Mouse (Mus musculus) layer of hippocampus, postnatal 14 days (tissue): Measurements from ENCODE around the gene Rrh. TPM values are rescaled to one million over a fixed set of nuclear protein-coding genes. Genes with fewer than 3 reads are reported as not detected.

Experiments
- DNase-seq, 2 experiments: peaks; one replicate each; pipeline ENCODE4 v3.0.0; 2021 to 2022; ENCODE audit warnings: low spot score in 2 of 2, mixed read lengths in 1 of 2
- long read RNA-seq, 2 experiments: library from polyadenylated mRNA; stranded (forward); transcript quantifications; one replicate each; pipeline ENCODE4 v2.0.0; 2021
- total RNA-seq, 2 experiments: library from RNA; stranded (reverse); gene quantifications; 2 replicates each; pipeline ENCODE4 v1.2.3; 2021

Rrh gene
- under 1 TPM; 0.62 to 0.93 TPM for total RNA-seq
- long read RNA-seq, experiment 1 = 0 reads
- long read RNA-seq, experiment 2 = 0 reads

DNA sequence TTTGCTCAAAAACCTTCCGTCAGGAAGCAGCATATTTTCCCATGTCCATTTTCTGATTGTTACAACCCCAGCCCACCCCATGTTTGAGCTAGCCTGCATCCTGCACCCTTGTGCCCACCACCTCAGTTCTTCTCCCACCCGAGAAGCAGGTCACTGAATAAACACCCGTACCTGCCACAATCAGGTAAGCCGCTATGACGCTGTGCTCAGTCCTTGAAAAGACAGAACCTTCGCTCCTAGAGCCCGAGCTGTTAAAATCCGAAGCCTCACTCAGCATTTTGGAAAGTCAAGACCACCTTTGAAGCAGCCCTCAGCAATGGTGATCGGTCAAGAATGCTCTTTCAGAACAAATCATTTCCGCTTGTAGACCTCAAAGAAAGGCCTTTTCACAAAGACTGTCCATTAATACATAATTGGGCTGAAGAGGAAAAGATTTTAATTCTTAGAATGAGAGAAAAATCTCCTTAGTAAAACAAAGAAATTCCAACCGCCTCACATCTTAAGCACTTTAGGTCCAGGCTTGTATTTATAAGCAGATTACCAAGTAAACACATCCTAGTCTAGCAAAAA, at the start of gene Rrh:
Gene Rrh (minus strand): TSS at position 382 of the 570 bp plus-strand sequence.
- DNase-seq = no peak

DNA sequence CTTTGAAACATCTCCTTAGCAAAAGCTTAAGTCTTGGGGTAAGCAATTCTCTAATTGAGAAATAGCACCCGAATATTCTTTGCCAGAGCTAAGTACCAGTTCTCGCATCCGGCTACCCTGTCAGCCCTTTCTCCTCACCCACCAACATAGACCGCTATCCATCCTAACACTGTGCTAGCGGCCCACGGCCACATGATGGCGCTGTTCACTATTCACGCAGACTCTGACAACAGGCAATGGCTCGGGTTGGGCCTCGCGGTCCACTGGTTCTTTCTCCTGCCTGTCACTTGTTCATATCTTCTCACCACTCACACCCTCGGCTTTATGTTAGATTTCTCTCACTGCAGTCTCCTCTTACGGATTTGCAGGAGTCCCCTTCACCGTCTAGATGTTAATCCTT, 41.3 kb upstream of the Rrh start:
- peak; percentile 16 to 34 for DNase-seq

DNA sequence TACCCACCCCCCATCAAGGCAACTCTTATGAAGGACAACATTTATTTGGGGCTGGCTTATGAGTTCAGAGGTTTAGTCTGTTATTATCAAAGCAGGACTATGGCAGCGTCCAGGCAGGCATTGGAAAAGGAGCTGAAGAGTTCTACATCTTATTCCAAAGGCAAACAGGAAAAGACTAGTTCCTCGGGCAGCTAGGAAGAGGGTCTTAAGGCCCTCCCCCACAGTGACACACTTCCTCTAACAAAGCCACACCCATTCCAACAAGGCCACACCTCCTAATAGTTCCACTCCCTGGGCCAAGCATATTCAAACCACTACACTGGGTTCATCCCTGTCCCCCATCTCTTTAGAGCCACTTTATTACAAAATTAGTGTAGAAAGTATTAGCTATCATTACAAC, 40.2 kb upstream of the Rrh start:
- no peak for DNase-seq

DNA sequence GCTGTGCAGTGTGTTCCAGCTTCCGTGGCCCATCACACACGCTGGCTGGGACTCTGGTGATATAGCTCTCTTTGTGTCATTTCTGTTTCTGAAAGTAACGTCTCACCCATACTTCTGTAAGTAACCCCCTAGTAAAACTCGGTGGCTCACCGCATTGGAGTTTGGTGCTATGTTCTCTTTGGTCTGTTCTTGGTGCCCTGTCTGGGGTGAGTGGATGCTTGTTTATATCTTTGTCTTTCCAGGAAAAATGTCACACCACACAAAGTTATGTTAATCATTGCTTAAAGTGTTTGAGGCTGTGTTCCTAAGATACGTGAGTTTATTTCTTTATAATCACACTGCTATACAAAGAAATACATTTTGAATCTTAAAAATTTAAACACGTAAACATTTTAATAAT, 24.5 kb upstream of the Rrh start:
- DNase-seq = no peak

DNA sequence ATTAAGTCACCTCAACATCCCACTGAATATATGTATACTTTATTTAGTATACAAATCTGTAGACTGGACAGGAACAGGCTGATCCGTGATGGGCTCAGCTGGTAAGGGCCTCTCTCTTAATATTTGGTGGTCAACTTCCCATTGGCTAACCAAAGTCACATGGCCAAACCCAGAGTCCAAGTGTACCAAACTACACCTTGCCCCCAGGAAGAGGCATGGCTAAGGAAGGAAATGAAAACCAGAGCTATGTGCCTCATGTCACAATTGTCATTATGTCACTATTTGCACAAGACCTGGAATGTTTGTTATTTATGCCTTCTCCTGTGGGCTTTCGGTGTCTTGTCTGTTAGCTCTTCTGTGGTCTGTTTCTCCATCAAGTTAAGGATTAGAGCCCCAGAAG, 23.5 kb upstream of the Rrh start:
- DNase-seq = no peak

DNA sequence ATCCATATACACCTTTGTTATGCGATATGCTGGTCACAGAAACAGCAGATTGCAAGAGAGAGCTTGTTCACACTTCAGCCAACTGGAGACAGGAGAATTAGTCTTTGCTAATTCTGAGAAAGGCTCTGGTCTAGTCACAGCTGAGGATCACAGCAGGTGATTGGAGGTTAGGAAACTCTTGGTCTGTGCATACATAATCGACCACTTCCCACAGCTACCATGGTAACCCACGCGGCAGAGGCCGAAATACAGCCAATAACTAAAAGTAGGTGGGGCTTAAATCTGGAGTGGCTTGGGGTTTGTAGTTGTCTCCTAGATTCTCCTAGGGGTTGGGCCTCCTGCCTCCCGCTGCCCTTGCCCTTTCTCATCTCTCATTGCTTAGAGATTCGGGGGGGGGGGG, 15.6 kb upstream of the Rrh start:
- DNase-seq = no peak

DNA sequence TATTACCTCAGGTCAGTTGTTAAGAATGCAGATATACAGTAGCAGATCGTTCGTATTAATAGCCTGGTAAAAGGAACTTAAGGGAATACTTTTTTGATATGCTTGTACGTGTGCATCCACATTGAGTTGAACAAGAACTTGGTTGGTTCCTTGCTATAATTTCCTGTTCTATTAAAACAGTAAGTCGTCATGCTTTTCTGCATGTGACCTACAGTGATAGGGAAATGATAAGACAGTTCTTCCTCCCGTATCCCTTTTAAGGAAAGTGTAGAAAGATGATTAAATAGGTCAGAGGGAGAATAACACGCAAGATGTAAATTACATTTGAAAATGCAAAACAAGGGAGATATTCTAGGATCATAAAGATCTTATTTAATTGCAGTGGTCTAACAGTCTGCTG, 14.6 kb upstream of the Rrh start:
- no peak for DNase-seq

DNA sequence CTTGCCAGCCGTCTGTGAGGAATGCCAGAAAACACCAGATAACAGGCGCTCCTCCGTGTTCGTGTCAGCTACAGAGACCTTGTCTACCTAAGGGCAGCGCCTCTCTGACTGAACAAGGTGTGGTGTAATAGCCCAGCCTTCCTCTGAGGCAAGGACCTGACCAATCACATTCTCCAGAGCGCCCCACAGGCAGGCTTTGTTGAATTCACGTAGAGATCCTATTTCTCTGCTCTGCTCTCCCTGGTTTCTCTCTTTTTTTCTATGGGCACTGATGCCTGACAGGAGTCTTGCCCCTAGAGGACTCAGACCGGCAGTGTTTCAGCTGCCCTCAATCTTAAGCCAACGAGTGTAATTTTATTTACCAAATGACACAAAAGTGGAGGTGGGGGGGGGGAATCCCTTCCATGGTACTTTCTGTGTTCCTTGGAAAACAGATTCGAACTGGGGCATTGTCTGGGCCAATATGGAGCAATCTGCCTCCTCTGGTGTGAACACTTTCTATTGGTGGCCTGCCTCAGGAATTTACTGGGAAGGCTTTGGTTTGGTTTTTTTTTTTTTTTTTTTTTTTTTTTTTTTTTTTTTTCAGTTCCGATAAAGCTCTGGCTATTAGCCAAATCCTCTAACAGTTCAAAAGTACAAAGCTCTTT, 13.8 kb upstream of the Rrh start:
- DNase-seq = no peak

DNA sequence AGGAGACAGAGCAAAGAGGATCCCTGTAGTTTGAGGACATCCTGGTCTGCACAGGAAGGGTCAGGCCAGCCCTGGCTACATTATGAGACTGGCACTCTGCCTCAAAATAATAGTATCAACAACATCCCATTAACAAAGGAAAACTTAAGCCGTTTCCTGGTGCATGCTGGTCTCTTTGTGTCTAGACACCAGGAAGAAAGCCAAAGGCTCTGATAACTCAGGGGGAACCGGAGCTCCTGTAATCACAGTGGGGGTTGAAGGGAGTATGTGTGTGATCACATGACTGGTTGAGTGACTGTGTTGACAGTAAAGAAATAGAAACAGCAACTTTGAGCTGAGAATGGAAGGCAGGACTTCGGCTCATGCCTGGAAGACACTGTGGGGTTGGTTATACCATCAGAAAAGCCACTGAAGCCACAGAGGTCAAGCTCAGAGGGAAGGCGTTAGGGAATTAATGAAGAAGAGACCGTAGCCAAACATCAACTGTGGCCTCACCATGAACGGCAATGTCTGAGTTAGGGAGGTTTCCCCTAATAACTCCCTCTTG, 13.1 kb upstream of the Rrh start, which contains the start of gene Cfi:
Gene Cfi (plus strand): TSS at position 497 of the 547 bp plus-strand sequence.
- no peak for DNase-seq

DNA sequence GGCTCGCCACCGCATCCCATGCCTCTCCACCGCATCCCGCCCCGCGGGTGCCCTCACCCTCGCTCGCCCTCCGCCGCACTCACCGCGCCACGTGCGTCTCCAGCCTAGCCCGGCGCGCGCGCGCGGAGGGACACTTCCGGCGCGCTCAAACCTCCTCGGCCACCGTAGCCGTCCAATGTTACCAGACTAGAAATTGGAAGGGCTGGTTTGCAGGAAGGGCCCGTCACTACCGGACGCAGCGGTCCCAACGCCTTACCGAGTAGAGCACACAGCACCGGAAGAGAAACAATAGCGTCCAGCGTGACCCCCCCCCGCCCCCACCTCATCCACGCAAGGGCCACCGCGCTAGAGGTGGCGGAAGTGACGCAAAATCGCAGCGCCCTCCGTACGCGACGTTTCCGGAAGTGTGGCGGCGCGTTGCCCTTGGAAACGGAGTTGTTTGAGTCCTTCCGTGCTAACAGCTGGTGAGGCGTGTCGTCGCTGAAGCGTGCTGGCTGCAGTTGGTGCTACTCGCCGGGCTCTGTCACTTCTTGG, 8.7 kb upstream of the Rrh start, which contains the start of gene Gar1:
Gene Gar1 (minus strand): TSS at position 362 of the 534 bp plus-strand sequence.
- DNase-seq = peak; percentile 96 to 97

DNA sequence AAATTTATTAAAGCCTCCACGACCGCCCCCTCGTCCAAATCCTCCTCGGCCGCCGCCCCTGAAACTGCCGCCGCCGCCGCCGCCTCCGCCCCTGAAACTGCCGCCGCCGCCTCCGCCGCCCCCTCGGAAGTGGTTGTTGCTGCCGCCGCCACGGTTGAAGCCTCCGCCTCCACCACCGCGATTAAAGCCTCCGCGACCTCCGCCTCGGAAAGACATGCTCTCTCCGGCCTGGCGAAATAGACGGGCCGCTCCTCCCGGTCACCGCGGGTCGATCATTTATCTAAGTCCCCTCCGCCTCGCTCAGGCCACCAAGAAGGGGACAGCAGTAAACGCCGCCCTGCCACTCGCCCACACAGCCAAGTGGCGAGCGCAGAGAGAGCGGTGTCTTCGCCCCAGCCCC, 8.2 kb upstream of the Rrh start:
- DNase-seq = no peak

DNA sequence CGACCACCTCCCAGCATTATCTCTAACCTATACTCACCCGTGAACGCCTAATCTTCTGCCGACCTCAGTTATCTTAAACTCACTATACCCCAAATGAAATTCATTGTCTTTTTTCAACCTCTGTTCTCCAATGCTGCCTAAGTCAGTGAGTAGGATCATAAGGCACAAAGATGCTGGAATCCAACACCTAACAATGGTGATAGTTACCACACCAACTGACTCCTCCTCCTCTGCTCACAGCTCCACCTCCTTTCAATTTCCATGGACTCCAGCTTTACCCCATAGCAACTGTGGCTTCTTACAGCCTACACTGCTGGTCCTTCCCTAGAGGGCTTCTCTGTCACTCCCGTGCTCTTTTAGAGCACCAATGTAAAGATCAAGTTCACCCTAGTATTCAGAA, 5.3 kb upstream of the Rrh start:
- no peak for DNase-seq

DNA sequence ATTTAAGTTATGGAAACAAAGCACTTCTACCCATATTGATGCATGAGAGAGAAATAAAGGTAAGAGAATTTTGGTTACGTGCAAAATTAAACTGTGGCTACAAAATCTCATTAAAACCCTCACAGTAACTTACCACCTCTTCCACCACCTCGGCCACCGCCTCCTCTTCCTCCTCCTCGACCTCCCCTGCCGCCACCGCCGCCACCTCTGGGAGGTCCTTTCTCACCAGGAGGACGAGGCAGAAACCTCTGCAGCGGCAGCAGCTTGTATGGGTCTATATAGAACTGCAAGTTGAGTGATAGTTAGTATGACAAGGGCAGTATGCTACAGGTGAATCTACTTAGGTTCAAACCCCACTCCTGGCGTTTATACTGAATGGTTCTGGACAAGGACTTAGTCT, 4.3 kb upstream of the Rrh start:
- DNase-seq = no peak

DNA sequence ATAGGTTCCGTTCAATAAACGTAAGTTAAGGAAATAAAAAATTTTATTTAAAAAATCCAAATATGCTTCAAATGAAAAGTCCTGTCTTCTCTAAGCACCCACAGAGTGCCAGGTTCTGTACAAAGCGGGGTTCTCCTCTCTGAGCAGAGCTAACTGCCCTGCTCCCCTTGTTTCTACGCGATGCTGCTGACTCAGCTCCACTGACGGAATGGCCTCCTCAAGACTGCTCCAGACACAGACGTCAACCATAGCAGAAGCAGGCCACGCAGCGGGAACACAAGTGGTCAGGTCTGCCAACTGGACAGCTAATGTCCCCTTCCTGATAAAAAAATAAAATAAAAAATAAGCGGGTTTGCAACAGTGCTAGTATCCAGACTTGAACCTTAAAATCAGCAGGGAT, 2.5 kb upstream of the Rrh start:
- DNase-seq = no peak

DNA sequence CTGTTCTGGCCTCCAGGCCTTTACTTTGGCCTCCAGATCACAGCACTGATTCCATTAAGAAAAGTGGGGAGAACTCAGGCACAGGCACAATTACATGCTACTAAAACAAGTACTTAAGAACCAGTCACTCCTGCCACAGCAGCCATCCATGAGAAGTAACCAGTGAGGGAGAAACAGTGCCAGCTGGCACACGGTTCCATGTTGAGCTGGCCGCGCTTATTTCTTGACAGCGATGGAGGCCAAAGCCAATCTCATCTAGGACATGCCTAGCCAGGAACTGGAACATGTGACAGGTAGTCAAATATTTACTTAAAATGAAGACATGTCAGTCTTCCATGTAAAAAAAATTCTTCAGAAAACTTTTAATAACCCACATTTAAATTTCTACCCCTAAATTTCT, 1.8 kb upstream of the Rrh start:
- DNase-seq = no peak

DNA sequence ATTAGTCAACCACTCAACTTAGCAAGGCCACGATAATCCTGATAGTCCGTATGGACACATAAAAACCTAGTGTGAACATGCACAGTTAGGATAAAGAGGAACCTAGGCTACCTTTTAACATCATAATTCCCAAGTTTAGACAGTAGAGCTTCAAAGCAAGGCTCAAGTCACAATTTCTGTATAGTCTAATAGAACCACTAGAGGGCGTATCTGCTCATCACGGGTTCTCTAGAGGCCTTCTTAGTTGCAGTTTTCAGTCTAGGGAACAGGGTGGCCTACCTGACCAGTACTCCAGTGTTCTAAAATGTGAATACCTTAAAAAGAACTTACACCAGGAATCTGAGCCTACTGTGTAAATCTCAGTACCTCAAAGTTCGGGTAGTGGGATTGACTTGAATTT, 906 bp upstream of the Rrh start:
- DNase-seq = peak in 1 of 2 experiments; percentile 28

DNA sequence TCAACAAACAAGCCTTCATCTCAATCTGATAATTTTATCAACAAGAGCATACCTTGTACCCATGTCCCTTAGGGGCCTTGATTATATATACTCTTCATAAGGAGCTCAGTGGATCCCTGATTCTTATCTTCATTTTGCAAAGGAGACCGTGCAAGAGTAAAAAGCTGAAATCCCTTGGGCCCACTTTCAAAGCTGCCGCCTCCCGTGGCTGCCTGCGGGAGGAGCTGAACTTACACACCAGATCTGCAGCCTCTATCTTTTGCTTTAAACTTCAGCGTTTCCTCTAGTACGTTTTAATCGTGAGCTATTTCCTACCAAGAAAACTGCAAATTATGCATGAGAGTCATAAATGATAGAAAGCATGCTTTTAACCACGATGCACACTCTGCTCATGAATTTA, 651 bp downstream of the Rrh start:
- DNase-seq = no peak

DNA sequence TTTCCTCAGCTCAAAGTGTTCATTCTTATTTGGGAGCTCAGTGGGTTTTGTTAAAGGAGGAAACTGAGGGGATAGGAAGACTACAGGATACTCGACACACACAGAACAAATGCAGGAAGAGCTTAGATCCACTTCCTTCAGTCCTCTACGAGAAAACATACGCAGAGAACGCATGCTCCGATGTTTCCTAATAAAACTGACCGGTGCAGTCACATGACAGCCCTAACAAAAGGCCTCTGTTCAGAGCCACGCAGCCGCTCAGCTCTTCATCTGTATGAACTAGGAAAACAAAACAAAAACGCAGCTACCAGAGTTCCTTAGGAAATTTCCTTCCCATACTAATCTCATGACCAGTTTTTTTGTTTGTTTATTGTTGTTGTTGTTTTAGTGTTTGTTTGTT, 1.5 kb downstream of the Rrh start:
- no peak for DNase-seq

DNA sequence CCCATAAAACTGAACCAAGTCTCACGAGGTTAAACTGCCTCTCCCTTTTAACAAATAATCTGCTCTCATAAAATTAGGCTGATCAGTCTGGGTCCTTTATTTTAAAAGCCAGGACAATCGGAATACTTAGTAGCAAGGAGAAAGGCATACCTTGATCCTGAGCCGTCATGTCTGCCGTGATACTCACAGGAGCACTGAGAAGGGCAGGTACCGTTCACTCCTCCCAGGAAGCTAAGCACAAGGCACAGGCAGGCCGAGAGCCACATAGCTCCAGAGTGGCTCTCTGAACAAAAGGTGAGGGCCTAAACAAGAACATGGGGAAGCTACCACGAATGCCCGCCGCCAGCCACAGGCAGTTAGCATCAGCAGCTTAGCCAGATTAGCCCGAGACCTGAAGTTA, 18.6 kb downstream of the Rrh start, which contains the start of gene Lrit3:
Gene Lrit3 (minus strand): TSS at position 266 of the 400 bp plus-strand sequence.
- DNase-seq = no peak

DNA sequence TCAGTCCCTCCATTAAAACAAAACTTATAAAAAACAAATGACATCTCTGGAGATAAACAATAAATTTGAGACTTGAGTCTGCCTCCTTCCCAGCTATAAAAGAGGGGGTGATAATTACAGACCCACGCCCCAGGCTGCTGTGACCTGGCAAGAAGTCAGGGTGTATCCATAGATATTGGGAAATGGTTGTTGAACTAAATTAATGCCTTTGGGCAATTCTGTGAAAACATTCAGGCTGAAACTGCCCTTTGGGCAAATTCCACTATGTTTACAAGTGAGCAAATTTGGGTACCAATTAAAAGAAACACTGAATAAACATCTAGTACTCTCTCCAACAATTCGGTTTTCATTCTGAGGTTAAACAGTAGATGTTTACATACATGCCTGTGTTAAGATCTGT, 23.4 kb downstream of the Rrh start:
- no peak for DNase-seq

DNA sequence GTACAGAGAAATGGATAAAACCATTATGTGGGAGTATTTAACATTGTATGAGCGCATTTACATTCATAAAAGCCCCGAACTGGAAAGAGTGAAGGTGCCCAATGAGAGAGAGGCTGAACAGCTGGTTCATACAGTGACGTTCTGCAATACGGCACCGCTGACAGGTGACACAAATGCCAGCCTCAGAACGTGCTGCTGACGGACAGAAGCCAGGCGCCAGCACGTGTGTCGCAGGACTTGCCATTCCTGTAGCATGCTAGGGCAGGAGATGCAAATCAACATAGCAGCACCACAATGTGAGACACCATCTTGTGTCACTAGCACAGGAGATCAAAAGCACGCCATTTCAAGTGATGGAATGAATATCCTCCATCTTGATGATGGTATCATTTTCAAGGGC, 23.8 kb downstream of the Rrh start:
- no peak for DNase-seq

DNA sequence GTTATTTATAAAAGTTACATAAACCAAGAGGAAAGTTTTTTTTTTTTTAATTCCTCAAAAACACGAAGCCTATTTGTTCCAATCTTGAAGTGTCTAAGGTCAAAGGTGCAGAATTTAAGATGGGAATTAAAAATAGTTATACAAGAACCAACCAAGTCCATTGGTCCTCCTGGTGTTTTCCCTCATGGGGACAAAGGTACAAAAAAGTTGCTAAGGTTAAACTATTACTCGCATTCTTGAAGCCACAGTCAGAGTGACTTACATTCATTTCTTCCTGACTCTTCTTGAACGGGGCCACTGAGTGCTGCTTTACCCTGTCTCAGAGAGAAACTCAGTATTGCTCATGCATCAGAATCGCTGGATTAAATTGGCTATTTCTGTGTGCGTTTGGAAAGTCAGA, 25.0 kb downstream of the Rrh start:
- no peak for DNase-seq

DNA sequence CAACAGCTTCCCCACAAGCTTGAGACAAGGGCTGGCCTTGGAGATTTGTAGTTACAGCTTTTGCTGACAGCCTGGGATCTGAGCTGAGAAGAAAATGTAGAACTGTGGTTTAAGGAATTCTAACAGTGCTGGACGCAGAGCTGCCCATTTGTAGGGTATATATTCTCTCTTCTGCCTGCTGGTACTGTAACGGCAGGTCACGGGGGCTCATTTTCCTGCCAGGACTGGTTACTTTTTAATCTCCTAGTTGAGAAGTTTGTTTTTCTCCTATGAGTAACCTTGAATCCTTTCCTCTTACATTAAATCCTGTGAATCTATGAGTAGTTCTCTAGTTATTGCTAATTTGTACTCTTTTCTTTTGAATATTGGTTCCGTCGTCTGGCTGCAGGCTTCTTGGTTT, 28.6 kb downstream of the Rrh start:
- no peak for DNase-seq
